ENCODE assay signal across 9 mouse cellular contexts in genomic region chr3:98043669-98044068, GRCm38 (mm10). TPM values are rescaled to one million over a fixed set of nuclear protein-coding genes. Genes with fewer than 3 reads are reported as not detected.
A peak's percentile ranks its signal among the peaks of the same experiment; 100 is the strongest.
DNase-seq lines count a peak whose midpoint lies in the region; ATAC-seq lines count a peak whose summit lies in the region.
"Had no signal": no experiment of that assay in that cellular context is flagged by ENCODE, and none has a peak within 500 bp of the region (broad histone marks: within the 10 kb centered on the region; RNA-seq: fewer than 3 reads in every experiment).

No protein-coding gene starts in this region.

- no peak for ATAC-seq in liver, embryonic 15.5 days (ENCODE audit: insufficient read depth)
- ATAC-seq in liver, embryonic 12.5 days, result no peak
- ATAC-seq in hindbrain, embryonic 13.5 days (ENCODE audit: low FRiP score), result peak; percentile 44; the same call in 1 of the 2 replicates
- peak; percentile 41; the same call in 1 of the 2 replicates for ATAC-seq in neural tube, embryonic 13.5 days (ENCODE audit: low read depth)

- H3K36me3 ChIP-seq in liver, embryonic 15.5 days (replicated peaks), result no peaks in the 10 kb centered on the region
- no peaks in the 10 kb centered on the region for H3K36me3 ChIP-seq in liver, embryonic 12.5 days
- H3K36me3 ChIP-seq in hindbrain, embryonic 13.5 days, result no peaks in the 10 kb centered on the region
- H3K36me3 ChIP-seq in neural tube, embryonic 13.5 days, result no peaks in the 10 kb centered on the region

- no peaks in the 10 kb centered on the region for H3K27me3 ChIP-seq in liver, embryonic 15.5 days
- H3K27me3 ChIP-seq in liver, embryonic 12.5 days (replicated peaks), result no peaks in the 10 kb centered on the region
- no peaks in the 10 kb centered on the region for H3K27me3 ChIP-seq in hindbrain, embryonic 13.5 days
- no peaks in the 10 kb centered on the region for H3K27me3 ChIP-seq in neural tube, embryonic 13.5 days

- H3K27ac ChIP-seq in liver, embryonic 15.5 days (replicated peaks), result 0 out of 2 replicates have a peak overlapping the region, but pooled peaks have one; percentile 39
- no peak overlapping the region; the same call in 1 of the 2 replicates for H3K27ac ChIP-seq in liver, embryonic 12.5 days
- peak overlapping the region; percentile 84 for H3K27ac ChIP-seq in hindbrain, embryonic 13.5 days
- H3K27ac ChIP-seq in neural tube, embryonic 13.5 days (replicated peaks), result peak overlapping the region; percentile 85

- H3K4me2 ChIP-seq in liver, embryonic 15.5 days, result no peak overlapping the region
- no peak overlapping the region for H3K4me2 ChIP-seq in liver, embryonic 12.5 days
- 0 out of 2 replicates have a peak overlapping the region, but pooled peaks have one; percentile 21 for H3K4me2 ChIP-seq in hindbrain, embryonic 13.5 days
- no peak overlapping the region for H3K4me2 ChIP-seq in neural tube, embryonic 13.5 days

- DNase-seq in heart, adult 11 months, result peak; percentile 88
- no peak for DNase-seq in heart, postnatal 4 days
- no peak for DNase-seq in urinary bladder, postnatal 10 days (ENCODE audit: low spot score)
- DNase-seq in thymus, postnatal 4 days, result no peak
- DNase-seq: lung, postnatal 36 days had no signal

- no peak overlapping the region for H3K9ac ChIP-seq in liver, embryonic 15.5 days
- H3K9ac ChIP-seq in liver, embryonic 12.5 days, result no peak overlapping the region
- H3K9ac ChIP-seq in hindbrain, embryonic 13.5 days, result no peak overlapping the region
- H3K9ac ChIP-seq in neural tube, embryonic 13.5 days, result no peak overlapping the region; the same call in 1 of the 2 replicates

- H3K4me1 ChIP-seq in liver, embryonic 15.5 days (replicated peaks), result peaks cover 63% of the 10 kb centered on the region
- peaks cover 54% of the 10 kb centered on the region for H3K4me1 ChIP-seq in liver, embryonic 12.5 days
- peaks cover 55% of the 10 kb centered on the region for H3K4me1 ChIP-seq in hindbrain, embryonic 13.5 days (replicated peaks)
- peaks cover 69% of the 10 kb centered on the region for H3K4me1 ChIP-seq in neural tube, embryonic 13.5 days (replicated peaks)

- 72% methylated on average over 4 of the region's 4 CpGs for WGBS in liver, embryonic 15.5 days (ENCODE audit: insufficient replicate concordance)
- WGBS in liver, embryonic 12.5 days (ENCODE audit: insufficient replicate concordance), result 70% methylated on average over 4 of the region's 4 CpGs
- 49% methylated on average over 4 of the region's 4 CpGs for WGBS in hindbrain, embryonic 13.5 days
- WGBS in neural tube, embryonic 13.5 days, result 43% methylated on average over 4 of the region's 4 CpGs

- H3K9me3 ChIP-seq in liver, embryonic 15.5 days (replicated peaks), result no peaks in the 10 kb centered on the region
- no peaks in the 10 kb centered on the region for H3K9me3 ChIP-seq in liver, embryonic 12.5 days (replicated peaks)
- H3K9me3 ChIP-seq in hindbrain, embryonic 13.5 days, result no peaks in the 10 kb centered on the region
- no peaks in the 10 kb centered on the region for H3K9me3 ChIP-seq in neural tube, embryonic 13.5 days

- no peak overlapping the region for H3K4me3 ChIP-seq in liver, embryonic 15.5 days (replicated peaks)
- no peak overlapping the region for H3K4me3 ChIP-seq in liver, embryonic 12.5 days
- H3K4me3 ChIP-seq in hindbrain, embryonic 13.5 days, result no peak overlapping the region
- H3K4me3 ChIP-seq in neural tube, embryonic 13.5 days, result no peak overlapping the region

RNA-seq across cellular contexts. Expression of gene Notch2, which starts 30.3 kb away (rescaled TPM):
- total RNA-seq in heart, postnatal 4 days (2021), result 10 to 100 TPM; 38.5 to 40.1 TPM
- polyA plus RNA-seq in liver, embryonic 15.5 days (2015; fragmentation: Nextera tagmentation; extraction: Ambion mirVana), result 6.4 and 7.0 TPM in 2 replicates
- polyA plus RNA-seq in liver, embryonic 12.5 days (2016; fragmentation: Nextera tagmentation; extraction: Ambion mirVana), result 8.7 and 10.1 TPM in 2 replicates
- 11.1 and 12.0 TPM in 2 replicates for polyA plus RNA-seq in hindbrain, embryonic 13.5 days (2015; fragmentation: Nextera tagmentation; extraction: Ambion mirVana)
- 11.2 and 14.1 TPM in 2 replicates for polyA plus RNA-seq in neural tube, embryonic 13.5 days (2015; fragmentation: Nextera tagmentation; extraction: Ambion mirVana)

Comparison
In these comparisons a context has a peak if more than half of its experiments do, and no peak if none do; other contexts are left out.
1. ATAC-seq: peak in hindbrain, embryonic 13.5 days (single experiment) and neural tube, embryonic 13.5 days (single experiment); none in liver, embryonic 15.5 days (single experiment) and liver, embryonic 12.5 days (single experiment).